Mouse (Mus musculus) CH12.LX (cell line): ENCODE measurements around the gene Prune2. TPM values are rescaled to one million over a fixed set of nuclear protein-coding genes. Genes with fewer than 3 reads are reported as not detected.

Experiments
- DNase-seq: peaks from one replicate; pipeline ENCODE4 v3.0.0-alpha.2; 2013; ENCODE audit errors: extremely low read depth
- H3K27ac ChIP-seq: 2 replicates; pipeline ENCODE4 v1.5.1; 2012; ENCODE audit warnings: low read depth, mild to moderate bottlenecking, control low read depth, moderate library complexity; ENCODE audit not compliant: insufficient read depth
- H3K27me3 ChIP-seq: replicated peaks from 2 replicates; pipeline ENCODE3; 2012; ENCODE audit warnings: inconsistent platforms
- H3K36me3 ChIP-seq, 2 experiments: replicated peaks in 1 of 2; 2 replicates each; pipeline versions ENCODE3 to v1.6.1; 2012; ENCODE audit warnings: inconsistent platforms in 1 of 2, low read length in 1 of 2, mild to moderate bottlenecking in 1 of 2, mixed read lengths in 1 of 2, moderate library complexity in 1 of 2; ENCODE audit not compliant: control insufficient read depth in 1 of 2, insufficient read depth in 1 of 2
- H3K4me1 ChIP-seq, 2 experiments: 2 replicates each; pipeline ENCODE4 v1.6.1; 2012; ENCODE audit warnings: inconsistent platforms in 1 of 2, moderate library complexity in 1 of 2; ENCODE audit not compliant: insufficient read depth in 2 of 2, control insufficient read depth in 1 of 2
- H3K4me2 ChIP-seq: 2 replicates; pipeline ENCODE4 v1.6.1; 2012; ENCODE audit warnings: low read depth, mild to moderate bottlenecking, control low read depth; ENCODE audit not compliant: poor library complexity, insufficient read depth, severe bottlenecking
- H3K4me3 ChIP-seq, 3 experiments: fragments of 150-350 bp in 1 of 3; sonication (generic) in 1 of 3; replicated peaks in 1 of 3; 2 replicates each; pipeline versions ENCODE3 to v1.5.1; 2011 to 2012; ENCODE audit warnings: low read depth in 2 of 3, low read length in 2 of 3, mild to moderate bottlenecking in 2 of 3, moderate library complexity in 2 of 3, control low read depth in 1 of 3, improper control_type of control experiment in 1 of 3, inconsistent platforms in 1 of 3, mixed read lengths in 1 of 3; ENCODE audit not compliant: poor library complexity in 1 of 3
- H3K79me2 ChIP-seq: replicated peaks from 2 replicates; pipeline ENCODE4 v1.6.1; 2012; ENCODE audit warnings: mild to moderate bottlenecking, moderate library complexity; ENCODE audit not compliant: control insufficient read depth, poor library complexity, insufficient read depth, severe bottlenecking; ENCODE audit errors: extremely low read depth
- H3K9ac ChIP-seq: 2 replicates; pipeline ENCODE4 v1.6.1; 2012; ENCODE audit warnings: low read depth, mild to moderate bottlenecking, control low read depth, moderate library complexity; ENCODE audit not compliant: insufficient read depth
- H3K9me3 ChIP-seq: replicated peaks from 2 replicates; pipeline ENCODE3; 2012; ENCODE audit warnings: low read length, inconsistent platforms, mixed read lengths
- BHLHE40 ChIP-seq: IDR thresholded peaks from 2 replicates; pipeline ENCODE4 v1.6.1; 2011; ENCODE audit warnings: mild to moderate bottlenecking, low read depth, low read length, improper control_type of control experiment
- CHD2 ChIP-seq: IDR thresholded peaks from 2 replicates; pipeline ENCODE4 v1.6.1; 2011; ENCODE audit warnings: low read length, improper control_type of control experiment
- CTCF ChIP-seq, 2 experiments: IDR thresholded peaks in 1 of 2; conservative IDR thresholded peaks in 1 of 2; 2 replicates each; pipeline ENCODE4 v1.5.1; 2011 to 2012; ENCODE audit warnings: low read depth in 2 of 2, low read length in 2 of 2, improper control_type of control experiment in 1 of 2, inconsistent platforms in 1 of 2, mild to moderate bottlenecking in 1 of 2, moderate library complexity in 1 of 2
- E2F4 ChIP-seq: IDR thresholded peaks from 2 replicates; pipeline ENCODE4 v1.6.1; 2011; ENCODE audit warnings: low read depth, low read length, improper control_type of control experiment; ENCODE audit not compliant: insufficient replicate concordance
- ELF1 ChIP-seq: IDR thresholded peaks from 2 replicates; pipeline ENCODE4 v1.6.1; 2014; ENCODE audit warnings: low read depth, mild to moderate bottlenecking, inconsistent platforms, low read length, improper control_type of control experiment
- EP300 ChIP-seq: IDR thresholded peaks from 2 replicates; pipeline ENCODE4 v1.6.1; 2011; ENCODE audit warnings: low read length, improper control_type of control experiment
- ETS1 ChIP-seq: conservative IDR thresholded peaks from 2 replicates; pipeline ENCODE4 v1.6.1; 2012; ENCODE audit warnings: low read depth, mild to moderate bottlenecking, inconsistent platforms, low read length, improper control_type of control experiment, moderate library complexity
- GABPA ChIP-seq: IDR thresholded peaks from 2 replicates; pipeline ENCODE4 v1.6.1; 2012; ENCODE audit warnings: low read depth, low read length, improper control_type of control experiment, inconsistent platforms; ENCODE audit not compliant: insufficient replicate concordance
- HCFC1 ChIP-seq: IDR thresholded peaks from 2 replicates; pipeline ENCODE4 v1.6.1; 2012; ENCODE audit warnings: low read depth, mild to moderate bottlenecking, inconsistent platforms, low read length, improper control_type of control experiment
- JUND ChIP-seq: conservative IDR thresholded peaks from 2 replicates; pipeline ENCODE4 v1.6.1; 2011; ENCODE audit warnings: low read depth, low read length, improper control_type of control experiment
- KAT2A ChIP-seq: IDR thresholded peaks from 2 replicates; pipeline ENCODE4 v1.6.1; 2012; ENCODE audit warnings: low read length, improper control_type of control experiment, inconsistent platforms; ENCODE audit not compliant: insufficient replicate concordance
- MAZ ChIP-seq: IDR thresholded peaks from 2 replicates; pipeline ENCODE4 v1.6.1; 2012; ENCODE audit warnings: low read depth, mild to moderate bottlenecking, inconsistent platforms, low read length, improper control_type of control experiment, moderate library complexity
- MEF2A ChIP-seq: IDR thresholded peaks from 2 replicates; pipeline ENCODE4 v1.6.1; 2014; ENCODE audit warnings: low read depth, mild to moderate bottlenecking, inconsistent platforms, low read length, improper control_type of control experiment, borderline replicate concordance
- MXI1 ChIP-seq: IDR thresholded peaks from 2 replicates; pipeline ENCODE4 v1.6.1; 2011; ENCODE audit warnings: mild to moderate bottlenecking, low read depth, low read length, improper control_type of control experiment
- NRF1 ChIP-seq: IDR thresholded peaks from 2 replicates; pipeline ENCODE4 v1.6.1; 2014; ENCODE audit warnings: low read depth, mild to moderate bottlenecking, inconsistent platforms, low read length, improper control_type of control experiment, moderate library complexity
- POLR2A ChIP-seq: IDR thresholded peaks from 2 replicates; pipeline ENCODE4 v1.6.1; 2011; ENCODE audit warnings: low read depth, mild to moderate bottlenecking, improper control_type of control experiment, low read length
- POLR2AphosphoS2 ChIP-seq: IDR thresholded peaks from 2 replicates; pipeline ENCODE4 v1.6.1; 2011; ENCODE audit warnings: low read depth, low read length, improper control_type of control experiment
- SIN3A ChIP-seq: IDR thresholded peaks from 2 replicates; pipeline ENCODE4 v1.6.1; 2012; ENCODE audit warnings: low read length, improper control_type of control experiment, inconsistent platforms
- UBTF ChIP-seq: IDR thresholded peaks from 2 replicates; pipeline ENCODE4 v1.6.1; 2012; ENCODE audit warnings: low read depth, mild to moderate bottlenecking, inconsistent platforms, low read length, improper control_type of control experiment, moderate library complexity
- USF1 ChIP-seq: IDR thresholded peaks from 2 replicates; pipeline ENCODE4 v1.6.1; 2014; ENCODE audit warnings: low read depth, mild to moderate bottlenecking, inconsistent platforms, low read length, improper control_type of control experiment
- USF2 ChIP-seq: conservative IDR thresholded peaks from 2 replicates; pipeline ENCODE4 v1.6.1; 2011; ENCODE audit warnings: low read depth, low read length, improper control_type of control experiment
- ZC3H11A ChIP-seq: IDR thresholded peaks from 2 replicates; pipeline ENCODE4 v1.6.1; 2012; ENCODE audit warnings: low read depth, mild to moderate bottlenecking, inconsistent platforms, low read length, improper control_type of control experiment
- ZKSCAN1 ChIP-seq: IDR thresholded peaks from 2 replicates; pipeline ENCODE4 v1.6.1; 2012; ENCODE audit warnings: low read depth, inconsistent platforms, low read length, improper control_type of control experiment, borderline replicate concordance
- ZMIZ1 ChIP-seq: IDR thresholded peaks from 2 replicates; pipeline ENCODE4 v1.6.1; 2012; ENCODE audit warnings: low read depth, mild to moderate bottlenecking, inconsistent platforms, low read length, improper control_type of control experiment
- ZNF384 ChIP-seq: IDR thresholded peaks from 2 replicates; pipeline ENCODE4 v1.6.1; 2012; ENCODE audit warnings: low read depth, low read length, improper control_type of control experiment, inconsistent platforms
- dilution Hi-C: fragments of 300-500 bp; cut with MboI; formaldehyde crosslinking; loops from 2 replicates; pipeline ENCODE4 v1.14.3; 2020; ENCODE audit warnings: low sequenced_read_pairs; ENCODE audit not compliant: extremely low pct_unique_long_range_greater_than_20kb, extremely low pct_ligation_motif_present
- in situ Hi-C: fragments of 300-500 bp; cut with MboI; formaldehyde crosslinking; loops from 3 replicates; pipeline ENCODE4 v1.14.3; 2019; ENCODE audit warnings: low sequenced_read_pairs, low pct_ligation_motif_present, low pct_unique_long_range_greater_than_20kb, mixed read lengths
- polyA plus RNA-seq: library from polyadenylated mRNA; unstranded; fragments of >175 nt; gene quantifications from 2 replicates; pipeline ENCODE4 v1.2.1, GENCODE M21; 2012; ENCODE audit warnings: low read depth; ENCODE audit not compliant: insufficient read length
- total RNA-seq, 2 experiments: library from RNA; depleted of rRNA; stranded (reverse); fragments of 300-350 nt in 1 of 2; fragments of >200 nt in 1 of 2; gene quantifications; 2 replicates each; pipeline ENCODE4 v1.2.3; 2012 to 2014

Gene Prune2
- total and polyA plus RNA-seq, 3 experiments, result 0.04 to 1.7 (median 0.21) TPM

- Histone ChIP-seq H3K27ac (no peak overlapping the region), H3K4me2 (no peak overlapping the region), H3K9me3 (no peaks in the 10 kb centered on the region), H3K36me3 (no peaks in the 10 kb centered on the region), H3K4me3 (no peak overlapping the region), H3K79me2 (no peaks in the 10 kb centered on the region), H3K9ac (no peak overlapping the region), H3K27me3 (no peaks in the 10 kb centered on the region), H3K4me1 (peaks cover 38 to 69% of the 10 kb centered on the region in 2 experiments)
- dilution Hi-C loops (no loop called here), in situ Hi-C loops (no loop called here)
- TF ChIP-seq UBTF (no peak), USF2 (no peak), ELF1 (no peak), KAT2A (no peak), SIN3A (no peak), ZMIZ1 (no peak), USF1 (no peak), ZC3H11A (no peak), NRF1 (no peak), GABPA (no peak), HCFC1 (no peak)
- DNase-seq, result no peak
Measured at GRCm38 (mm10) chr19:17252845-17253244, 296.9 kb downstream of the Prune2 start.

GRCm38 (mm10) chr19:17255511-17255910, 299.6 kb downstream of the Prune2 start:
- in situ Hi-C loops (no loop called here), dilution Hi-C loops (no loop called here)
- Histone ChIP-seq H3K9me3 (no peaks in the 10 kb centered on the region), H3K9ac (no peak overlapping the region), H3K36me3 (no peaks in the 10 kb centered on the region), H3K4me2 (no peak overlapping the region), H3K4me1 (peaks cover 27 to 47% of the 10 kb centered on the region in 2 experiments), H3K27me3 (no peaks in the 10 kb centered on the region), H3K79me2 (no peaks in the 10 kb centered on the region), H3K27ac (no peak overlapping the region), H3K4me3 (no peak overlapping the region)
- no peak for TF ChIP-seq ETS1
- no peak for TF ChIP-seq MXI1
- TF ChIP-seq CHD2, result no peak
- TF ChIP-seq NRF1, result no peak
- no peak for TF ChIP-seq JUND
- TF ChIP-seq BHLHE40, result peak; percentile 58
- no peak for TF ChIP-seq CTCF (conservative IDR thresholded peaks at IDR 0.05 in 1 of 2, IDR thresholded peaks at IDR 0.05 in 1 of 2; ENCODE audit: low read depth in 2 of 2, low read length in 2 of 2)
- TF ChIP-seq E2F4, result no peak
- 0 out of 2 replicates have a peak, but pooled peaks have one; percentile 1 for TF ChIP-seq SIN3A
- no peak for TF ChIP-seq POLR2A
- no peak for TF ChIP-seq HCFC1
- no peak for TF ChIP-seq EP300
- no peak for TF ChIP-seq POLR2AphosphoS2
- no peak for TF ChIP-seq ZNF384
- no peak for TF ChIP-seq ZKSCAN1
- no peak for TF ChIP-seq MAZ
- no peak for TF ChIP-seq MEF2A
- no peak for DNase-seq
